Mouse (Mus musculus): ENCODE results near the gene Neurl1b.
A peak's percentile ranks its signal among the peaks of the same experiment; 100 is the strongest.

Gene Neurl1b

GRCm38 (mm10) chr17:26414523-26415354 is at the start of gene Neurl1b:
Gene Neurl1b, plus strand, starts transcription at chr17:26414829.
- DNase-seq: peak; percentile 25

DNA sequence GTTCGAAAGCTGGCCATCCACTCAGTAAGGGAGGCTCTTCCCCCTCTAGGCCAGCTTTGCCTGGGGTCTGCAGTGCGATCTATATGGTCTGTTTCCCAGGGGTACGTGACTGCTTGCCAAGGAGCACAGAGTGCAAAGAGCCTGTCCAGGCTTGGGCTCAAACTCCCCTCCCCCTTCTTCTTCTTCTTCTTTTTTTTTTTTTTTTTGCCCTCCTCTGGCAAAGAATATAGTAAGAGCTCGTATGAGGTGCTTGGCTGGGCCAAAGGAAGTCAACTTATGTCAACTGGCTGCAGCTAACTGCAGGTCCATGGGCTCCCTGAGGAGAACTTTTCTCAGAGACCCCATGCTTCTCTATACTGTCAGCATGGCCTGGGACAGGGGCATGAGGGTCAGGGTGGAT is 47.8 kb upstream of the Neurl1b start:
- DNase-seq: no peak

DNA sequence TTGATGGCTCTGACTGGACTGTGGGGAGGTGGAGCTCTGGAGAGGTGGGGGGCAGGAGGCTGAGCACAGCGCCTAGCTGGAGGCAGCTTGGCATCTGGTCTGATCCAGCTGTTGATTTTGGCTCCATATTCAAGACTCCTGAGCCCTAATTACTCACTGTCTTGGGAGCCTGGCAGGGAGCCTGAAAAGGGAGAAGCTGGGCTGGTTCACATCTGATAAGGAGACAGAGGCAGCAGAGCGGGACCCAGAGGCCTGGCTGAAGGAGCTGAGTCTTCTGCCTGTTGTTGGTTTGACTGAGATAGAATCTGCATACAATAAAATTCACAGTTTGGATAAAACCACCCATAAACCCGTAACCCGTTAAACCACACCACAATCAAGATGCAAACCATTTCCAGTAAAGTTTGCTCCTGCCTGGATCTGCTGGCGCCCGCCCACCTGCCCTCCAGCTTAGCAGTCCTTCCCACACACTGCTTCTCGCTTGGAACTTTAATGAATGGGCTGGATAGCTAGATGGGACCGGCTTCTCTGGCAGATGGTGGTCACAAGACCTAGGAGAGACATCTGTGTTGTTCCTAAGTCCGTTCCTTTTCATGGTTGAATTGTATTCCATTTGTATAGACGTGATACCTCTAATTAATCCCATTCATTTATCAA is 46.2 kb upstream of the Neurl1b start:
- no peak for DNase-seq

DNA sequence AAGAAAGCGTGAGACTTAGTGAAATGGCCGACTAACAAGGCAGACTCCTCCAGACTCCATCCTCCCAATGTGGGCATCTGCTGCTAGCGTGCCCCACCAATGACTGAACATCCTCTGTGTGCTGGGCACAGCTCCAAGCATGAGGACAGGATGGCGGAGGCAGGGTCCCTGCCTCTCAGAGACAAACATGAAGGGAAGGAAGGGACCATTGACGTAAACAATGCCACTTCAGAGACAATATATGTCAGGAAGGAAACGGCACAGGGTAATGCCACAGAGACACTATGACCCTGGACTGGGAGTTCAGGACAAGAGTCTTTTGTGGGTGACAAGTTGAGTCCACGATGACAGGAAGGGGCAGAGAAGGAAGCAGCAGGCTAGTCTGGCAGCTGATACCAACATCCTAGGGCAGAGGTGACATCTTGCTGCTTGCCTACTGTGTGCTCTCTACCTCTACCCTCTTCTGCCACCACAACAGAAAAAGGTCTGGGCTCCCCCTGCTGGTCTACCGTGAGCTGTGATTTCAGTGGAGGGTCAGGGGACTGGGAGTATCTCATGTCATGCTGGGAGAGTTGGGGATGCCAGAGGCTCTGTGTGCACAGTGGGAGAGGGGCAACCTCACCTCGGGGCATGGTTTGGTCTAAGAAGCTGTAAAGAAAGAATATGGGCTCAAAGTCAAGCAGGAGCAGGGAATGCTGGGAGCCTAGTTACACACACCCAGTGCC is 43.9 kb upstream of the Neurl1b start:
- peak; percentile 7 for DNase-seq

DNA sequence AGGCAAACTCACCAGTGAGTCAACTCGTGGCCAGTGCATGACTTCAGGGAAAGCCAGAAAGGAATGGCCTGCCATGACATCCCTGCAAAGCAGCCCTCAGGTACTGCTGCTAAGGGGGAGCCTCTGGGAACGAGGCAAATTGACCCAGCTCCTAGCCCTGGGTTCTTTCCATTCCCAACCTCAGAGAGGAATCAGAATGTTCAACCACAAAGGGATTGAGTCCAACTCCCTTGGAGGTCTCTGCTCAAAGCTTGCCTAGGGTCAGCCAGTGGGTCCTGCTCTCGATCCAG is 43.4 kb upstream of the Neurl1b start:
- DNase-seq: no peak

DNA sequence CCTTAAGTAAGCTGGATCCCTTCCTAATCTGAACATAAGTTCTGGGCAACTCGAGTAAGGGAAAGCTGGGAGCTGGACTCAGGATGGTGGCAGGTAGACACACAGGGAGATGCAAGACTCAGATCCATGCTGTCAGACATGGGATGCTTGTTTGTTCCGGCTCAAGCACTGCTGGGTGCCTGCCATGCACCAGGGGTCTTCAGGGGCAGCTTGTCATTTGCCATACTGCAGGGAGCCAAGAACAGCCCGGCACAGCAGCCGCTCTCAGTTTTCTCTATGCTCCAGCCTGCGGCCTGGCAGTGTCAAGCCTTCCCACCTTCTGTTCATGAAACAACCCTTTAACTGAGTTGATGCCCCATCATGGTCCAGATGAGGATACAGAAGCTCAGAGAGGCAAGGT is 41.4 kb upstream of the Neurl1b start:
- DNase-seq: no peak

GRCm38 (mm10) chr17:26376416-26376815 is 38.2 kb upstream of the Neurl1b start:
- DNase-seq: no peak

GRCm38 (mm10) chr17:26376994-26377744 is 37.5 kb upstream of the Neurl1b start:
- no peak for DNase-seq

GRCm38 (mm10) chr17:26380280-26380985 is 34.2 kb upstream of the Neurl1b start:
- DNase-seq: no peak

DNA sequence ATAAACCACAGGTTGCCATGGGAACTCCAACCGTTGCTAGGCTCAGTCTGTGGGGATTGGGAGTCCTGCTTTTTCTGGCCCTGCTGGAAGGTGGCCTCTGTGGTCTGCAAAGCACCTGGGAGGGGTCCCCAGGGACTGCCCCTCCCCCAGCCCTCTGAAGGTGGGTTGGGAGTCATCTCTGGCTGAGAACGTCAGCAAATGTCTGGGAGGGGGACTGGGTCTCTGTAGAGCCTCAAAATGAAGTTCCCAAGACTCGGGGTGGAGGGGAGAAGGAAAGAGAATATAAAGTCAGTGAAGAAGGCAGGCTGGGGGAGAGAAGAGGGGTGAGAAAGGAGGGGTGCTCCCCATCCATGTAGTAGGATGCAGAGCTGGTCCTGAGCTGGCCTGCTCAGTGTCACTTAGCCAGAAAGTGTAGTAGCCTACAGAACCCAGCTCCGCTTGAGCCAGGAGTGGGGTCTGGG is 33.6 kb upstream of the Neurl1b start:
- no peak for DNase-seq

GRCm38 (mm10) chr17:26381613-26382012 is 33.0 kb upstream of the Neurl1b start:
- no peak for DNase-seq

DNA sequence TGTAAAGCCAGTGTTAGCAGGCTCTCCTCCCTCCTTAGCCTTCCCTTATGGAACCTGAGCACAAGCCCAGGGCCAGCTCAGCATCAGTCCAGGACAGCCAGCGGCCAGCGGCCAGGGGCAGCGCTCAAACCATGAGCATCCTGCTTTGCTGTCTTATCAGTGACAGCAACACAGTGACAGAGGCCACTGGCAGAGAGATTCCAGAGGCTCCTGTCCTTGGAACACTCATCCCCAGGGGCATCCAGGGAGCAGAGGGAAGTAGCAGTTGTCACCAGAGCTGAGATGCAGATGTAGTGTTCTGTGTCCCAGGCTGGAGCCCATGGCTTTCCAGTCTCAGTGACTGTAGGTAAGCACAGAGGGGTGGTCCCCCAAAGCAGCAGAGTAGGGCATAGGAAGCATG is 32.5 kb upstream of the Neurl1b start:
- DNase-seq: no peak

DNA sequence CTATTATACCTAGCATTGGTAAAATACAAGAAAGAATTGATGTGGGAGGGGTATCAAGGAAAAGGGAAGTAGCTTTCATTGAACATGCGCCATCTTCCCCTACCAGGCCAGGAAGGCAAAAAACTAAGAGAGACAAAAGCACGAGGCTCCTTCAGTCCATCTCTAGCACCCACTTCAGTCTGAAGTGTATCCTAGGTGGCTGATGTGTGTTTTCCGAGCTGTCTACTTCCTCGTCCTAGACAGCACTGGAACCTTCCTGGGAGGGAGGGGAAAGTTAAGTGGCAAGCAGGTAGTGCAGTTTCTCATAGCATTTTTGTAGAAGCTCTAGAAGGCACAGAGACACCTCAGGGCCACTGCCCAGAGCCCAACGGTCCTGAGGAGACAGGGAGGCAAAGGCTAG is 31.9 kb upstream of the Neurl1b start:
- no peak for DNase-seq

- no peak for DNase-seq
Measured at GRCm38 (mm10) chr17:26384111-26384510, 30.5 kb upstream of the Neurl1b start.

- DNase-seq: no peak
Measured at GRCm38 (mm10) chr17:26385252-26386130, 29.1 kb upstream of the Neurl1b start.

- DNase-seq: no peak
Measured at GRCm38 (mm10) chr17:26386131-26386481, 28.5 kb upstream of the Neurl1b start.

GRCm38 (mm10) chr17:26388106-26388505 is 26.5 kb upstream of the Neurl1b start:
- DNase-seq: no peak

- no peak for DNase-seq
Measured at GRCm38 (mm10) chr17:26389241-26389640, 25.4 kb upstream of the Neurl1b start.

DNA sequence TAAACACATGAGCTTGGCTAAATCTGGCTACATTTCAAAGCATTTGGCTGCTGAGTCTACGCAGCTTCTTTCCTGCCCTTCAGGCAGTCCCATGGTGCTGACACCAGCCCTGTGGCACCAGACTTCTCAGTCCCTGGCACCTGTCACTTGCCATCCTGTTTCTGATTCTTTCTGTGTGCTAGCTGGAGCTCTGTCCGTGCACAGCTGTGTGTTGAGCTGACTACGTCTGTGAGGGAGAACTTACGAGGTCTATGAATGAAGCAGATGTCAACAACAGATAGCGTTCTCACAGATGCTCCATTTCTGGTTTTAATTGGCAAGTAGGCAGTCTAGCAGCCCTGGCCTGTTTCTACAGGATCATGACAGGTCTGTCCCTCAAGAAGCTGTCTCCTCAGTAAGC is 24.0 kb upstream of the Neurl1b start:
- no peak for DNase-seq

- no peak for DNase-seq
Measured at GRCm38 (mm10) chr17:26392355-26392754, 22.3 kb upstream of the Neurl1b start.

DNA sequence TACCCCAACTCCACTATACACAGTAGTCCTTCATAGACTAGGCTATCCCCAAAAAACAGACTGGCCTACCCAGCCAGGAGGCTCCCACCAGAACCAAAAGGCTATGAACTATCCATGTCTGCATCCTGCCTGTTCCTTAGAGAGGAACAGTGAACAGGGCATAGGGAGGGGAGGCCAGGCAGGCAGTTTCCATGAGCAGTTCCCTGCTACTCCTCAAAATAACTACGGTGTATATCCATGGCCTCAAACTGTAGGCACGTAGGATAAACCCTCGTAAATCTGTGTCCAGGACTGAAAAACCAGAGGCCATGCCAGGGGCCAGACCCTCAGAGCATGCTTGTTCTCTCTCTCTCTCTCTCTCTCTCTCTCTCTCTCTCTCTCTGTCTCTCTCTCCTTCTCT is 17.9 kb upstream of the Neurl1b start:
- no peak for DNase-seq

DNA sequence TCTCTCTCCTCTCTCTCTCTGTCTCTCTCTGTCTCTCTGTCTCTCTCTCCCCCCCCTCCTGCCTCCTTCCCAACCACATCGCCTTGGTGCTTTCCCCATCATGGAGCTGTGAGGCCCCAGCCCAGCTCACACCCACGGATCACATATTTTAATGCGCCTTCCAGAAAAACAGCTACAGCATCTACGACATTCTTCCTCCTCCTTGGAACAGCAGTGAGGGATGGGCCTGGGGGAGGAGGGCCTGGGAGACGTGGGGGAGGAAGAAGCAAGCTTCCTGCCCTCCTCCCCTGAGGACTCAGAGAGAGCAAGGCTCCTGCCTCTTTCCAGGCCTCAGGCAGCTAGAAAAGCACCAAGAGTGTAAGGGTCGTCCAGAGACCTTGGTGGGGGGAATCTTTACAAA is 17.3 kb upstream of the Neurl1b start:
- no peak for DNase-seq

All from cerebellum, adult 8-10 months (tissue).